Mouse (Mus musculus) forebrain, embryonic 16.5 days (tissue): ENCODE measurements around the gene Pla2g2c. TPM values are rescaled to one million over a fixed set of nuclear protein-coding genes. Genes with fewer than 3 reads are reported as not detected.

ENCODE experiments used
- ATAC-seq: fragments of 200-750 bp; cut with Nextera tagmentation; 2 replicates; pipeline ENCODE4 v1.8.0; 2017; ENCODE audit warnings: mild to moderate bottlenecking, moderate library complexity
- H3K27ac ChIP-seq: fragments of 300-500 bp; sonication (generic); 2 replicates; pipeline ENCODE4 v1.5.1; 2014; ENCODE audit warnings: low read length, control low read depth
- H3K27me3 ChIP-seq: fragments of 300-500 bp; sonication (generic); replicated peaks from 2 replicates; pipeline ENCODE4 v1.6.1; 2014; ENCODE audit warnings: low read length; ENCODE audit not compliant: control insufficient read depth, insufficient read depth
- H3K36me3 ChIP-seq: fragments of 300-500 bp; sonication (generic); 2 replicates; pipeline ENCODE4 v1.6.1; 2014; ENCODE audit not compliant: control insufficient read depth, insufficient read depth
- H3K4me1 ChIP-seq: fragments of 300-500 bp; sonication (generic); replicated peaks from 2 replicates; pipeline ENCODE4 v1.6.1; 2014; ENCODE audit warnings: low read length; ENCODE audit not compliant: control insufficient read depth, insufficient read depth
- H3K4me2 ChIP-seq: fragments of 300-500 bp; sonication (generic); 2 replicates; pipeline ENCODE4 v1.6.1; 2014; ENCODE audit warnings: mild to moderate bottlenecking, low read length, control low read depth
- H3K4me3 ChIP-seq: fragments of 300-500 bp; sonication (generic); replicated peaks from 2 replicates; pipeline ENCODE4 v1.5.1; 2014; ENCODE audit warnings: mild to moderate bottlenecking, low read length, control low read depth
- H3K9ac ChIP-seq: fragments of 300-500 bp; sonication (generic); replicated peaks from 2 replicates; pipeline ENCODE4 v1.6.1; 2014; ENCODE audit warnings: low read depth, low read length, control low read depth
- H3K9me3 ChIP-seq: fragments of 300-500 bp; sonication (generic); 2 replicates; pipeline ENCODE4 v1.6.1; 2016; ENCODE audit warnings: low read length; ENCODE audit not compliant: control insufficient read depth
- WGBS: fragments of 180-500 bp; shearing (Covaris S2); extraction: QIAGEN DNeasy Blood & Tissue Kit; methylation state at CpG from one replicate; pipeline ENCODE4 v1.1.7; 2014; 5-methylcytosine and 5-hydroxymethylcytosine counted together
- polyA plus RNA-seq: library from polyadenylated mRNA; unstranded; fragments of >200 nt; fragmentation: Nextera tagmentation; extraction: Ambion mirVana; gene quantifications from 2 replicates; pipeline ENCODE4 v1.2.1, GENCODE M21; 2015

Gene Pla2g2c
- polyA plus RNA-seq, 1 experiment from 2014 or later, result not detected

DNA sequence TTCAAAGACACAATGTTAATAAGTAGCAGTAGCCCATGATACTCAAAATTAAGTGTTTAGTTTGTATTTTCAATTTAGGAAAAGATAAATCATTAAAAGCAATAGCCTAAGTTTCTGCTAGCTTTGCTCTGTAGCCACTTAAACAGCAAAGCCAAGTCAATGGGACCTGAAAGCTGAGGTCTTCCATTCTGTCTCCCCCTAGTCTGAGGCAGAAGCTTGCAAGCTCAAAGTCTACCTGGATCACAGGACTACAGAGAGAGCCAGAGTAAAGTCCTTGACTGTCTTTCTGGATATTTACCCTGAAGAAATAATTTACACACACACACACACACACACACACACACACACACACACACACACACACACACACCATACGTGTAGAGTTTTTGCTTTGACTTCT lies 10.4 kb upstream of the Pla2g2c start:
- no peak overlapping the region for H3K4me3 ChIP-seq
- H3K4me1 ChIP-seq, result peaks cover 19% of the 10 kb centered on the region
- H3K27ac ChIP-seq, result no peak overlapping the region
- no peaks in the 10 kb centered on the region for H3K9me3 ChIP-seq
- H3K27me3 ChIP-seq, result no peaks in the 10 kb centered on the region
- no peak overlapping the region for H3K9ac ChIP-seq
- WGBS, result 61% methylated on average over 1 of the region's 1 CpGs
- H3K36me3 ChIP-seq, result no peaks in the 10 kb centered on the region
- no peak for ATAC-seq
- no peak overlapping the region for H3K4me2 ChIP-seq

DNA sequence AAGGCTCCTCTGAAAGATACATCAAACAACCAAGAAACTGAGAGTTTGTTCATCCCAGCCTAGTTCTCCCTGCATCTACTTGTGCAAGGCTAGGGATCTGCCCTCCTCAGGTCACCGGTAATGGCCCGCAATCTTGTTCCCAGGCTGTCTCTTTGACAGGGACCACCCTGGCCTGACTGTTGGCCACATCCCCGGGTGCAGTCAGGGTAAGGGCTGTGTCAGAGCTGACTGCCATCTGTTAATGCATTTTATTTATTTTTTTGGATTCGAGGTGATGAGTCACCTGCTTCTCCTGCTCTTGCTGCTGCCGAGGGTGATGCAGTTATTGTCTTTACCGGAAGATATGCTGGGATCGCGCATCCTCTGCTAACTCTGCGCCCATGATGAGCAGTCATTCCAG lies 7.9 kb upstream of the Pla2g2c start:
- Histone ChIP-seq H3K4me1 (peaks cover under 1% of the 10 kb centered on the region; the same call in 1 of the 2 replicates), H3K4me2 (no peak overlapping the region), H3K27ac (no peak overlapping the region), H3K9ac (no peak overlapping the region), H3K27me3 (no peaks in the 10 kb centered on the region), H3K36me3 (no peaks in the 10 kb centered on the region), H3K9me3 (no peaks in the 10 kb centered on the region), H3K4me3 (no peak overlapping the region)
- 89% methylated on average over 9 of the region's 9 CpGs for WGBS
- ATAC-seq, result no peak

DNA sequence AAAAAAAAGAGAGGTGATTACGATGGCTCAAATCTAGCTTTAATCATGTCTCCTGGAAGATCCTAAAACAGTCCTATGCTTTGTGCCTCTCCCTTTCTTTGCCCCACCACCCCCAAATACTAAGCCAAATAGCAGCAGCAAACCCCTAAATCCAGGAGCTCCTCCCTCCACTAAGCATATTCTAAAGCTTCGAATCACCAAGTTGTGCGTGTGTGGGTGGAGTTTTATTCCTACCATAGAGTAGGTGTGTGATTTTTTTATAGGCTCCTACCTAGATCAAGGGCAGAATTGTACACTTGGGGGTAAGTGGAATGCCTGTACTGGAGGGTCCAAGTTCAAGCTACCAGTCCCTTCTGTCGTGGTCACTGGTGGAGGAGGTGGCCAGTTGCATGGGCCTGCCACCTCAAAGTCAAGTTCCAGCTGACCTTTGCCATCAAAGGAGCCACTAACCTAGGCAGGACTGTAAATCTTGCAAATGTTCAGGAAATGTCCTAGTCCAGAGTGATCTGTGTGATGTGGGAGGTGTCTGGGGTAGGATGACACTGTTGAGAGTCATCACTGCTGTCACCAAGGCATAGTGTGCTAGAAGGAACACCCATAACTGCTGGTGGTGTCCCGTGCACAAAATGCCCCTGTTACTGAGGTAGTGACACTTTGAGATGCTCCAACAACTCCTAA lies 5.9 kb upstream of the Pla2g2c start:
- Histone ChIP-seq H3K4me2 (no peak overlapping the region), H3K9ac (no peak overlapping the region), H3K4me1 (peaks cover under 1% of the 10 kb centered on the region; the same call in 1 of the 2 replicates), H3K4me3 (no peak overlapping the region), H3K9me3 (no peaks in the 10 kb centered on the region), H3K36me3 (no peaks in the 10 kb centered on the region), H3K27ac (no peak overlapping the region), H3K27me3 (no peaks in the 10 kb centered on the region)
- 85% methylated on average over 5 of the region's 5 CpGs for WGBS
- no peak for ATAC-seq

DNA sequence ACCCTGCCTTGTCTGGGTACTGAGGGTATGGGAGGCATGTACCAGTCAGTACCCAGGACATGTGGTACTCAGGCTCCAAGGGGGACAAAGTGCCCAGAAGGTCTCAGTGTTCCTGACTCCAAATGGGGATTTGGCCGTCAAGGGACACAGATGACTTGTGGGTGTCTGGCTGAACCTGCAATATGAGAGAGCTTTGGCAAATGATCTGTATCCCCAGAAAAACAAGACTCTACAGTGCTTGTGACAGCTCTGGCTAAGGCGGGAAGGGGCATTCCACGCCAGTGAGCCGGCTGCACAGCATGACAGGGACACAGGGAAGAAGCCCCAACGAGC lies 5.4 kb upstream of the Pla2g2c start:
- no peak for ATAC-seq
- H3K27me3 ChIP-seq, result no peaks in the 10 kb centered on the region
- 80% methylated on average over 5 of the region's 5 CpGs for WGBS
- H3K36me3 ChIP-seq, result no peaks in the 10 kb centered on the region
- no peak overlapping the region for H3K27ac ChIP-seq
- H3K9me3 ChIP-seq, result no peaks in the 10 kb centered on the region
- peaks cover 5% of the 10 kb centered on the region; the same call in 1 of the 2 replicates for H3K4me1 ChIP-seq
- no peak overlapping the region for H3K9ac ChIP-seq
- no peak overlapping the region for H3K4me2 ChIP-seq
- no peak overlapping the region for H3K4me3 ChIP-seq

DNA sequence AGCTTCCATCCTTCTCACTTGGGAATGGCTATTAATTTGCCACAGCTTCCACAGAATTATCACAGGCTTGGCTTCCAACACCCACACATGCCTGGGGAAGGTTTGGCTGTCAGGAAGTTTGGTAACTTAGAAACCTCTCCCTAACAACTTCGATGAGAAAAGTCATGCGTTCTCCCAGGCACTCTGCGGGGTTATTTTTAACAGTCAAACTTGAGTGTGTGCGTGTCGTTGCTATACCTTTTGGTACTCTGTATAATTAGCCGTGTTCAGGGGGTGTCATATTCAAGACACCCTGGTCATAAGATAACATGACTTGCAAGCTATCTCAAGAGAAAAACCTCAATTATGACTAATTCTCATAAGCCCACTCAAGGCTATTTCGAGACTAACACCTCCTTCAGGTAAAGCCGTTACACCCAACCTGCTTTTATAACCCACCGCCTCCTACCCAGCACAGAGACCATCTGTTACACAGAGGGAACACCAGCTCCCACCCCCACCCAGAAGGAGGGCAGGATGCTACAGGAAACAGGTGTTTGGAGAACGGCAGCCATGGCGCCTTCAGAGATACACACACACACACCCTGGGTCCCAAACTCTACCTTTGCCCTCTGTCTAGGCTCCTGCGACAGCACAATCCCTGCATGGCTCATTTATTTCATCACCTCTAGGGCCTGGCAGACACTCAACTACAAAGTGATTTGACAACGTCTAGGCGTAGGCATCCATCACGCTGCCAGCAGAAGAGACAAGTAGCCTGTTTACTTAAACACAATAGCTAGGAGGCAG lies 905 bp upstream of the Pla2g2c start:
- Histone ChIP-seq H3K36me3 (no peaks in the 10 kb centered on the region), H3K4me3 (no peak overlapping the region), H3K9ac (no peak overlapping the region), H3K27ac (no peak overlapping the region), H3K4me1 (peaks cover 16% of the 10 kb centered on the region), H3K9me3 (no peaks in the 10 kb centered on the region), H3K4me2 (no peak overlapping the region), H3K27me3 (no peaks in the 10 kb centered on the region)
- no peak for ATAC-seq
- WGBS, result 68% methylated on average over 15 of the region's 15 CpGs

DNA sequence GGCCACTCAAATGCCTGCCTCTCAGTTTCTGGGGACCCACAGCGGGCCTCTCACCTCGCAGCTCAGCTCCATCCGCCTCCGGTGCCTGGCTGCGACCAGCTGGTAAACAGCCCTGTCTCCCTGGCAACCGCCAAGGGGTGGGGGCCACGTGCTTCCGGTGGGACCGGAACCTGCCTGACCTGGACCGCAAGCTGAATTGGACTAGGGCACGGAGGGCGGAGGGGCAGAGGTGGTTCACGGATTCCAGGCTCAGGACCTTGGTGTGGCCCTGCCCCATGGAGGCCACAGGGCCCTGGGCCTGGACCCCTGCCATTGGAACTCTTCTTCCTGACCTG lies 502 bp downstream of the Pla2g2c start:
- peak; percentile 80 for ATAC-seq
- WGBS, result 8% methylated on average over 13 of the region's 13 CpGs
- H3K36me3 ChIP-seq, result no peaks in the 10 kb centered on the region

DNA sequence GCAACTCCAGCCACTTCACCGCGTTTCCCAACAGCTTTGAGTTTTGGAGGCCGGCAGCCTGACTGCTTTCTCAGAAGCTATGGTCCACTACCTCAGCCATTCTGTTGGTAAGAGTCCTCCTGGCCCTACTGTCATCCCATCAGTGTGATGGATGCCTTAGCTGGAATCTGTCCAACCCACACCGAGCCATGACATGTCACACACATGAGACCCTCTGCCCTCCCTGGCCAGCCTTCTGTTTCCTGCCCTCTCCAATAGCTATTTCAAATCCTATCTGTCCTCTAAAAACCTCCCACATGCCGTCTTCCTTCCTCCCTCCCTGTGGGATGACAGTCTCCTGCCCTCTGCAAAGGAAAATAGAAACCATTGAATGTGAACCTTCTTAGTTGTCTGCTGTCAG lies 1.2 kb downstream of the Pla2g2c start:
- no peak overlapping the region for H3K27ac ChIP-seq
- no peaks in the 10 kb centered on the region for H3K36me3 ChIP-seq
- no peak overlapping the region for H3K4me3 ChIP-seq
- 80% methylated on average over 5 of the region's 5 CpGs for WGBS
- peaks cover 22% of the 10 kb centered on the region for H3K4me1 ChIP-seq
- no peak for ATAC-seq
- no peak overlapping the region for H3K9ac ChIP-seq
- H3K4me2 ChIP-seq, result no peak overlapping the region
- no peaks in the 10 kb centered on the region for H3K9me3 ChIP-seq
- no peaks in the 10 kb centered on the region for H3K27me3 ChIP-seq

More for the DNA sequence above, 502 bp downstream of the Pla2g2c start:
- no peaks in the 10 kb centered on the region for H3K27me3 ChIP-seq
- H3K4me3 ChIP-seq, result peak overlapping the region; percentile 27
- H3K9ac ChIP-seq, result peak overlapping the region; percentile 30; the same call in 1 of the 2 replicates
- peak overlapping the region; percentile 51 for H3K4me2 ChIP-seq
- peaks cover 22% of the 10 kb centered on the region for H3K4me1 ChIP-seq
- H3K9me3 ChIP-seq, result no peaks in the 10 kb centered on the region
- no peak overlapping the region for H3K27ac ChIP-seq

DNA sequence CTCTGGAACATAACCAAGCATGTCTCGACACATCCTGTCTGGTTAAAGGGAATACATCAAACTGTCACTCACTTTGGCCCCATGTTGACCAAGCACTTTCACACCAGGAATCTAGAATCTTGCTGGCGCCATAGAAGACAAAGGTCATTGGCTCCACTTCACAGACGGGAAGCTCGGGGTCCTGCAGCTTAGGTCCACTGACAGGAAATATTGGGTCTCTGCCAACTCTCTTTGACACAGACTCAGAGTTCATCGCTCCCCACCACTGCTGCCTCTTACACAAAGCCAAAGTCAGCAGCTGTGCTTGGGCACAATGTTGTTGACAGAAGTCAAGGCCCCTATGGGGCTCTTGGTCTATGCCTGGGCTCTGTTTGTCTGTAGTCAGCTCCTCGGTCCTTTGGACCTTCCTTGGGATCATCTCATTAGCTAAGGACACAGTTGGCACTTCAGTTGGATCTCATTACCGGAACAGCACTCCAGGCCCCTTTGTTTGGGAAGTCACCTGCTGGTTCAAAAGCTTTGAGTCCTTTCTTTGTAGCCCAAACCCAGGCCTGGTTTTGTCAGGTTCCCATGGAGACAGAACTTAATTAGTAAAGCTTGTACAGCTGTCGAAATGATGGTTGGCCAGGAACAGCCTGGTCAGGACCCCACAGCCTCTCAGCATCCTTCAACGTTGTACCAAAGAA lies 4.6 kb downstream of the Pla2g2c start:
- no peak overlapping the region for H3K27ac ChIP-seq
- no peak overlapping the region for H3K4me2 ChIP-seq
- 13% methylated on average over 9 of the region's 9 CpGs for WGBS
- H3K36me3 ChIP-seq, result no peaks in the 10 kb centered on the region
- no peak overlapping the region for H3K9ac ChIP-seq
- H3K4me1 ChIP-seq, result peaks cover 17% of the 10 kb centered on the region
- no peaks in the 10 kb centered on the region for H3K9me3 ChIP-seq
- H3K27me3 ChIP-seq, result no peaks in the 10 kb centered on the region
- no peak overlapping the region for H3K4me3 ChIP-seq
- ATAC-seq, result 0 out of 2 replicates have a peak, but pooled peaks have one; percentile 38

DNA sequence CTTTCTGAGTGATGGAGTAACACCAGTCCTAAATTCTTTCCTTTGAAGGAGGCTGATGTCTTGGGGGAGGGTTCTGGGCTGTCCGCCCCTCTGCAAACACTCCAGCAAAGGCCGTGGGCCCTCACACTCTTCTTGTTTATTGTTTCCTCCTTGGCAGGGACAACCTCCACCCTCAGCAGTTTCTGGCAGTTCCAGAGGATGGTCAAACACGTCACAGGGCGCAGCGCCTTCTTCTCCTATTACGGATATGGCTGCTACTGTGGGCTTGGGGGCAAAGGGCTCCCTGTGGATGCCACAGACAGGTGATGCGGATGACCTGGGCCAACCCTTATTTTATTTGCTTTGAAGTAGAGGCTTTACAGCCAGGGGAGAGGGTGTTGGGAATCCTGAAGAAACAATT lies 9.5 kb downstream of the Pla2g2c start:
- 80% methylated on average over 7 of the region's 7 CpGs for WGBS
- Histone ChIP-seq H3K9me3 (no peaks in the 10 kb centered on the region), H3K36me3 (no peaks in the 10 kb centered on the region), H3K4me2 (no peak overlapping the region), H3K9ac (no peak overlapping the region), H3K4me3 (no peak overlapping the region), H3K4me1 (peaks cover 11% of the 10 kb centered on the region; the same call in 1 of the 2 replicates), H3K27ac (no peak overlapping the region), H3K27me3 (no peaks in the 10 kb centered on the region)
- no peak for ATAC-seq
